Mouse (Mus musculus): ENCODE results near the gene Gbgt1. TPM values are rescaled to one million over a fixed set of nuclear protein-coding genes. Genes with fewer than 3 reads are reported as not detected.

The Gbgt1 gene
- total and polyA plus RNA-seq, 2 experiments from 2014 or later: 0.42 TPM; not detected in 1

GRCm38 (mm10) chr2:28513431-28514370, 17.0 kb downstream of the Gbgt1 start:
- no peak for TF ChIP-seq EP300 (IDR thresholded peaks at IDR 0.05; ENCODE audit: low read depth)
- no peak for TF ChIP-seq CTCF (IDR thresholded peaks at IDR 0.05; ENCODE audit: low read depth)
- ATAC-seq (ENCODE audit: insufficient read depth, low read depth) (0 out of 2 replicates have a peak, but pooled peaks have one; percentile 2), DNase-seq (ENCODE audit: low spot score) (peak; percentile 9)
- H3K36me3 ChIP-seq (replicated peaks; ENCODE audit: control insufficient read depth, insufficient read depth, low read length): no peaks in the 10 kb centered on the region
- H3K9ac ChIP-seq (replicated peaks; ENCODE audit: low read depth, low read length): peak overlapping the region; percentile 70
- peak overlapping the region; percentile 95 for H3K4me2 ChIP-seq (ENCODE audit: low read depth, low read length)
- peak overlapping the region; percentile 58 for H3K4me3 ChIP-seq (ENCODE audit: low read depth, low read length)
- no peaks in the 10 kb centered on the region for H3K27me3 ChIP-seq (ENCODE audit: control insufficient read depth, insufficient read depth, low read length)
- WGBS: 9% methylated on average over 40 of the region's 47 CpGs
- H3K4me1 ChIP-seq (ENCODE audit: control insufficient read depth, insufficient read depth): peaks cover 18% of the 10 kb centered on the region
- no peaks in the 10 kb centered on the region for H3K9me3 ChIP-seq (replicated peaks; ENCODE audit: control insufficient read depth, low read length)
- no peak overlapping the region for H3K27ac ChIP-seq (ENCODE audit: low read depth)

GRCm38 (mm10) chr2:28514489-28514888, 17.8 kb downstream of the Gbgt1 start:
- DNase-seq (ENCODE audit: low spot score): peak; percentile 71
- H3K4me3 ChIP-seq (ENCODE audit: low read depth, low read length): no peak overlapping the region
- peak overlapping the region; percentile 95; the same call in 1 of the 2 replicates for H3K4me2 ChIP-seq (ENCODE audit: low read depth, low read length)
- H3K9me3 ChIP-seq (replicated peaks; ENCODE audit: control insufficient read depth, low read length): no peaks in the 10 kb centered on the region
- H3K9ac ChIP-seq (replicated peaks; ENCODE audit: low read depth, low read length): no peak overlapping the region
- no peaks in the 10 kb centered on the region for H3K36me3 ChIP-seq (replicated peaks; ENCODE audit: control insufficient read depth, insufficient read depth, low read length)
- H3K27me3 ChIP-seq (ENCODE audit: control insufficient read depth, insufficient read depth, low read length): no peaks in the 10 kb centered on the region
- WGBS: 13% methylated on average over 5 of the region's 5 CpGs
- TF ChIP-seq EP300 (IDR thresholded peaks at IDR 0.05; ENCODE audit: low read depth): no peak
- TF ChIP-seq CTCF (IDR thresholded peaks at IDR 0.05; ENCODE audit: low read depth): peak; percentile 87
- no peak overlapping the region for H3K27ac ChIP-seq (ENCODE audit: low read depth)
- ATAC-seq (ENCODE audit: insufficient read depth, low read depth): no peak
- peaks cover 18% of the 10 kb centered on the region for H3K4me1 ChIP-seq (ENCODE audit: control insufficient read depth, insufficient read depth)

GRCm38 (mm10) chr2:28517206-28517909, 20.7 kb downstream of the Gbgt1 start:
- H3K27me3 ChIP-seq (ENCODE audit: control insufficient read depth, insufficient read depth, low read length): no peaks in the 10 kb centered on the region
- H3K4me2 ChIP-seq (ENCODE audit: low read depth, low read length): no peak overlapping the region
- no peak overlapping the region for H3K9ac ChIP-seq (replicated peaks; ENCODE audit: low read depth, low read length)
- no peak overlapping the region for H3K4me3 ChIP-seq (ENCODE audit: low read depth, low read length)
- H3K27ac ChIP-seq (ENCODE audit: low read depth): no peak overlapping the region
- WGBS: 35% methylated on average over 5 of the region's 5 CpGs
- DNase-seq (ENCODE audit: low spot score): peak; percentile 82
- H3K4me1 ChIP-seq (ENCODE audit: control insufficient read depth, insufficient read depth): peaks cover 18% of the 10 kb centered on the region
- no peak for TF ChIP-seq EP300 (IDR thresholded peaks at IDR 0.05; ENCODE audit: low read depth)
- peak; percentile 93 for TF ChIP-seq CTCF (IDR thresholded peaks at IDR 0.05; ENCODE audit: low read depth)
- peak; percentile 78 for ATAC-seq (ENCODE audit: insufficient read depth, low read depth)
- H3K9me3 ChIP-seq (replicated peaks; ENCODE audit: control insufficient read depth, low read length): no peaks in the 10 kb centered on the region
- H3K36me3 ChIP-seq (replicated peaks; ENCODE audit: control insufficient read depth, insufficient read depth, low read length): no peaks in the 10 kb centered on the region

- ATAC-seq (ENCODE audit: insufficient read depth, low read depth) (no peak), DNase-seq (ENCODE audit: low spot score) (no peak)
- TF ChIP-seq EP300 (IDR thresholded peaks at IDR 0.05; ENCODE audit: low read depth) (no peak), CTCF (IDR thresholded peaks at IDR 0.05; ENCODE audit: low read depth) (no peak)
- H3K9ac ChIP-seq (replicated peaks; ENCODE audit: low read depth, low read length): no peak overlapping the region
- H3K27me3 ChIP-seq (ENCODE audit: control insufficient read depth, insufficient read depth, low read length): no peaks in the 10 kb centered on the region
- H3K36me3 ChIP-seq (replicated peaks; ENCODE audit: control insufficient read depth, insufficient read depth, low read length): no peaks in the 10 kb centered on the region
- no peaks in the 10 kb centered on the region for H3K9me3 ChIP-seq (replicated peaks; ENCODE audit: control insufficient read depth, low read length)
- H3K27ac ChIP-seq (ENCODE audit: low read depth): no peak overlapping the region
- no peak overlapping the region for H3K4me3 ChIP-seq (ENCODE audit: low read depth, low read length)
- peaks cover 19% of the 10 kb centered on the region for H3K4me1 ChIP-seq (ENCODE audit: control insufficient read depth, insufficient read depth)
- no peak overlapping the region for H3K4me2 ChIP-seq (ENCODE audit: low read depth, low read length)
- 62% methylated on average over 2 of the region's 2 CpGs for WGBS
Measured at GRCm38 (mm10) chr2:28518231-28518630, 21.5 kb downstream of the Gbgt1 start.

GRCm38 (mm10) chr2:28520581-28520980, 23.9 kb downstream of the Gbgt1 start:
- Histone ChIP-seq H3K4me3 (ENCODE audit: low read depth, low read length) (no peak overlapping the region), H3K27ac (ENCODE audit: low read depth) (no peak overlapping the region), H3K4me2 (ENCODE audit: low read depth, low read length) (no peak overlapping the region), H3K9me3 (replicated peaks; ENCODE audit: control insufficient read depth, low read length) (no peaks in the 10 kb centered on the region), H3K4me1 (ENCODE audit: control insufficient read depth, insufficient read depth) (peaks cover 14% of the 10 kb centered on the region), H3K36me3 (replicated peaks; ENCODE audit: control insufficient read depth, insufficient read depth, low read length) (no peaks in the 10 kb centered on the region), H3K9ac (replicated peaks; ENCODE audit: low read depth, low read length) (no peak overlapping the region), H3K27me3 (ENCODE audit: control insufficient read depth, insufficient read depth, low read length) (no peaks in the 10 kb centered on the region)
- 75% methylated on average over 5 of the region's 5 CpGs for WGBS
- no peak for ATAC-seq (ENCODE audit: insufficient read depth, low read depth)
- no peak for TF ChIP-seq EP300 (IDR thresholded peaks at IDR 0.05; ENCODE audit: low read depth)
- no peak for TF ChIP-seq CTCF (IDR thresholded peaks at IDR 0.05; ENCODE audit: low read depth)
- DNase-seq (ENCODE audit: low spot score): no peak

Measured in heart, postnatal 0 days (tissue).